Mouse (Mus musculus) embryonic facial prominence, embryonic 15.5 days (tissue): ENCODE measurements around the gene Entpd2. TPM values are rescaled to one million over a fixed set of nuclear protein-coding genes. Genes with fewer than 3 reads are reported as not detected.
A peak's percentile ranks its signal among the peaks of the same experiment; 100 is the strongest.

ENCODE experiments used
- ATAC-seq: fragments of 200-750 bp; cut with Nextera tagmentation; 2 replicates; pipeline ENCODE4 v1.8.0; 2017; ENCODE audit warnings: low read depth, moderate TSS enrichment; ENCODE audit not compliant: insufficient number of reproducible peaks, low FRiP score, low TSS enrichment
- H3K27ac ChIP-seq: fragments of 300-500 bp; sonication (generic); replicated peaks from 2 replicates; pipeline ENCODE4 v1.5.1; 2015; ENCODE audit warnings: mild to moderate bottlenecking, inconsistent platforms
- H3K27me3 ChIP-seq: fragments of 300-500 bp; sonication (generic); 2 replicates; pipeline ENCODE4 v1.6.1; 2015; ENCODE audit warnings: inconsistent platforms
- H3K36me3 ChIP-seq: fragments of 300-500 bp; sonication (generic); 2 replicates; pipeline ENCODE4 v1.6.1; 2015; ENCODE audit warnings: mild to moderate bottlenecking, inconsistent platforms
- H3K4me1 ChIP-seq: fragments of 300-500 bp; sonication (generic); 2 replicates; pipeline ENCODE4 v1.6.1; 2015; ENCODE audit warnings: inconsistent platforms
- H3K4me2 ChIP-seq: fragments of 300-500 bp; sonication (generic); replicated peaks from 2 replicates; pipeline ENCODE4 v1.6.1; 2015; ENCODE audit warnings: mild to moderate bottlenecking, inconsistent platforms
- H3K4me3 ChIP-seq: fragments of 300-500 bp; sonication (generic); replicated peaks from 2 replicates; pipeline ENCODE4 v1.5.1; 2015; ENCODE audit warnings: mild to moderate bottlenecking, inconsistent platforms
- H3K9ac ChIP-seq: fragments of 300-500 bp; sonication (generic); 2 replicates; pipeline ENCODE4 v1.6.1; 2015; ENCODE audit warnings: inconsistent platforms
- H3K9me3 ChIP-seq: fragments of 300-500 bp; sonication (generic); replicated peaks from 2 replicates; pipeline ENCODE4 v1.6.1; 2016; ENCODE audit warnings: inconsistent platforms
- WGBS: fragments of 180-500 bp; shearing (Covaris S2); methylation state at CpG from one replicate; pipeline ENCODE4 v1.1.7; 2015; 5-methylcytosine and 5-hydroxymethylcytosine counted together
- polyA plus RNA-seq: library from polyadenylated mRNA; unstranded; fragments of >200 nt; fragmentation: Nextera tagmentation; extraction: Ambion mirVana; gene quantifications from 2 replicates; pipeline ENCODE4 v1.2.1, GENCODE M21; 2015

The Entpd2 gene
- polyA plus RNA-seq, 1 experiment from 2014 or later = 7.4 TPM

GRCm38 (mm10) chr2:25364761-25365090, 30.9 kb upstream of the Entpd2 start:
- Histone ChIP-seq H3K9me3 (no peaks in the 10 kb centered on the region), H3K4me1 (peaks cover 18% of the 10 kb centered on the region; the same call in 1 of the 2 replicates), H3K27me3 (peaks cover 10% of the 10 kb centered on the region), H3K27ac (no peak overlapping the region), H3K4me3 (peak overlapping the region; percentile 69), H3K4me2 (peak overlapping the region; percentile 98), H3K9ac (peak overlapping the region; percentile 70; the same call in 1 of the 2 replicates), H3K36me3 (no peaks in the 10 kb centered on the region; the same call in 1 of the 2 replicates)
- 28% methylated on average over 9 of the region's 9 CpGs for WGBS
- ATAC-seq = no peak

DNA sequence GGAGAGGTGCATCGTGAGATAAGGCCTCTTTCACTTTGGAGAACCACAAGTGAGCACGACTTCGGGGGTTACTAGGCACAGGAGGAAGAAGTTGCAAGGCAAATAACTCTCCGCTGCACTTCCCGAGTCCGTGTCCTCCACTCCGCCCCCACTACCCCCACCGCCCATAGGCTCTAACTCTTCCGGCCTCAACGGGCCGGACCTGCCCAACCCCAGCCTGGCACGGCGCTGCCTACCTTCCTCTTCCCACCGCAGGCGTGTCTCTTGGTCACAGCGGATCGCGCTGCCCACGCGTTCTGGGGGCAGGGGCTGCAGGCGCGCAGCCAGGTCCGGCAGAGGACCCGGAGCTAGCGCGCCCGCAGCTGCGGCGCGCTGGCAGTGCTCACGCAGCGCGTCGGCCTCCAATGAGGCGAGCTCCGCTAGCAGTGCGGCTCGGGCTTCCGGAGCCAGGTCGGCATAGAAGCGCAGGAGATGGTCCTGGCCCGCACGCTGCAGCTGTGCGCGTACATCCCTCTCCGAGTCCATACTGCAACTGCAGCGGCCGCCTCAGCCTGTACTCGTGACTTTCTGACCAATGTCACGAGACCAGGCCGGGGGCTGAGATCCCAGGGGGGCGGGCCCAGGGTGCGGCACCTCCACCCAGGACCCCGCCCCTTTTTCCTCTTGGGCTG, 30.4 kb upstream of the Entpd2 start, which contains the start of gene Uap1l1:
TSS of gene Uap1l1 (minus strand) at position 592 of the 671 bp plus-strand sequence.
- ATAC-seq = peak; percentile 84
- no peak within 1 kb of the TSS; the same call in 1 of the 2 replicates for H3K27ac ChIP-seq

DNA sequence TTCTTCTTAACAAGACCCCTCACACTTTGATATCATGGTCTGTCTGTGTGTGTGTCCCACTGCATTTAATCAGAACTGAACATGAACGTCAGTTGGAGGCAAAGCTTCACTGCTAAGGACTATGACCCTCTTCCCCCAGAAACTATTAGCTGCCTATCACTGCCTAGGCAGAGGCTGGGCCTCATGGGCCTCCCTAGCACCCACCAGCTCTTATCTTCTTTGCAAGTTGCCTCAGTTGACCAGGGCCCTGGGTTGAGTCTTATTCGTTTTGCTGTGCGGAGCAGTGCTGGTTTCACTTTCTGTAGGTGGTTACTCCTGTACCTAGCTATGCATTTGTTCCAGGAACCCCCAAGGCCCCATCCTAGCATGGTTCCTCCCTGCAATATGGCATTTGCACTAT, 25.7 kb upstream of the Entpd2 start:
- H3K36me3 ChIP-seq = peaks cover under 1% of the 10 kb centered on the region; the same call in 1 of the 2 replicates
- H3K4me1 ChIP-seq = peaks cover 38% of the 10 kb centered on the region
- no peak for ATAC-seq
- no peak overlapping the region for H3K4me3 ChIP-seq
- H3K9me3 ChIP-seq = no peaks in the 10 kb centered on the region
- H3K27me3 ChIP-seq = no peaks in the 10 kb centered on the region
- no peak overlapping the region for H3K9ac ChIP-seq
- 89% methylated on average over 3 of the region's 3 CpGs for WGBS
- no peak overlapping the region for H3K27ac ChIP-seq
- H3K4me2 ChIP-seq = no peak overlapping the region

More for the DNA sequence above, 30.4 kb upstream of the Entpd2 start, which contains the start of gene Uap1l1:
- Histone ChIP-seq H3K4me1 (peaks cover 18% of the 10 kb centered on the region; the same call in 1 of the 2 replicates), H3K9me3 (no peaks in the 10 kb centered on the region), H3K4me2 (peak within 1 kb of the TSS; percentile 98), H3K4me3 (peak within 1 kb of the TSS; percentile 69), H3K27me3 (peaks cover 10% of the 10 kb centered on the region), H3K9ac (peak within 1 kb of the TSS; percentile 70), H3K36me3 (no peaks in the 10 kb centered on the region; the same call in 1 of the 2 replicates)
- under 1% methylated on average over 54 of the region's 54 CpGs for WGBS

GRCm38 (mm10) chr2:25371764-25372643, 23.7 kb upstream of the Entpd2 start, which contains the start of gene Sapcd2:
TSS of gene Sapcd2 (plus strand) at chr2:25372321.
- peaks cover 31% of the 10 kb centered on the region for H3K4me1 ChIP-seq
- H3K4me2 ChIP-seq = peak within 1 kb of the TSS; percentile 99
- peak; percentile 90 for ATAC-seq
- H3K36me3 ChIP-seq = peaks cover 16% of the 10 kb centered on the region
- H3K27ac ChIP-seq = peak within 1 kb of the TSS; percentile 85
- under 1% methylated on average over 65 of the region's 65 CpGs for WGBS
- peak within 1 kb of the TSS; percentile 71 for H3K4me3 ChIP-seq
- no peaks in the 10 kb centered on the region for H3K9me3 ChIP-seq
- H3K9ac ChIP-seq = peak within 1 kb of the TSS; percentile 55
- no peaks in the 10 kb centered on the region for H3K27me3 ChIP-seq

- peak overlapping the region; percentile 55 for H3K9ac ChIP-seq
- peaks cover 16% of the 10 kb centered on the region for H3K36me3 ChIP-seq
- peak overlapping the region; percentile 99 for H3K4me2 ChIP-seq
- no peak overlapping the region for H3K27ac ChIP-seq
- no peaks in the 10 kb centered on the region for H3K27me3 ChIP-seq
- no peaks in the 10 kb centered on the region for H3K9me3 ChIP-seq
- peaks cover 31% of the 10 kb centered on the region for H3K4me1 ChIP-seq
- peak overlapping the region; percentile 71 for H3K4me3 ChIP-seq
- WGBS = 1% methylated on average over 42 of the region's 42 CpGs
- no peak for ATAC-seq
Measured at GRCm38 (mm10) chr2:25372644-25373391, 22.9 kb upstream of the Entpd2 start.

DNA sequence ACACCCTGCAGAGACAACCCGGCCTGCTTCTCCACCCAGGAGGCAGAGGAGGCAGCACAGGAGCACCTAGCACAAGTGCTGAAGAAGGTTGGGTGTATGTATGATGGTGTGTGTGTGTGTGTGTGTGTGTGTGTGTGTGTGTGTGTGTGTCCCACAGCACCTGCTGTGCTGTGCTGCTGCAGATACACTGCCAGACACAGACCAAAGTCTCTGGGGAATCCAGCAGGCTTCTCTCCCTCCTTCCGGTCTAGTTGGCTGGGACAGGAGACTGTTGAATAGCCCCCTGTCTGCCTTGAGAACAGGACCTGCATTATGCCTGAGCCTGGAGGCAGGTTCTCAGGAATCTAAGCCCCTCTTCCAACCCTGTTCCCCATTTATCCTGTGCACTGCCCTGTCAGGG, 22.2 kb upstream of the Entpd2 start:
- H3K4me1 ChIP-seq = peaks cover 31% of the 10 kb centered on the region
- WGBS = 20% methylated on average over 2 of the region's 2 CpGs
- peaks cover 16% of the 10 kb centered on the region for H3K36me3 ChIP-seq
- H3K27ac ChIP-seq = no peak overlapping the region
- peak overlapping the region; percentile 99 for H3K4me2 ChIP-seq
- no peaks in the 10 kb centered on the region for H3K27me3 ChIP-seq
- H3K9me3 ChIP-seq = no peaks in the 10 kb centered on the region
- peak overlapping the region; percentile 71 for H3K4me3 ChIP-seq
- H3K9ac ChIP-seq = no peak overlapping the region
- no peak for ATAC-seq

DNA sequence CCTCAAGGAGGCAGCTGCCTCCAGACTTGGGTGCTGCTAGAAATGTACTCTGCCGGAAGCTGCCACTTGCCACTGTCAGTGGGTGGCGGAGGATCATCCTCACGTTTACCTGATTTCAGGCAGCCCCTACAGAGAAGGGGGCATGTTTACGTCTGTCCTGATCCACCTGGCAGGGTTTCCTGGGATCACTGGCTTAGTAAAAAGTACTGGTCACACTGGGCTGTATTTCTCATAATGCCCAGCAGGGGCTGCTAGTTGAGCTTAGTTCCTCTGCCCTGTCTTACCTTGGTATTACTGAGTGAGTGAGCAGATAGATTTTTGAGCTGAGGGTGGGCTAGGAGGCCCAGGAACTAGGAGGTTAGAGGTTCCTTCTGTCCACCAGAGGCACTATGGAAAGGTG, 19.1 kb upstream of the Entpd2 start:
- Histone ChIP-seq H3K9me3 (no peaks in the 10 kb centered on the region), H3K36me3 (peaks cover 16% of the 10 kb centered on the region), H3K27ac (no peak overlapping the region), H3K4me1 (peaks cover 26% of the 10 kb centered on the region), H3K4me2 (no peak overlapping the region), H3K4me3 (no peak overlapping the region), H3K27me3 (no peaks in the 10 kb centered on the region), H3K9ac (no peak overlapping the region)
- WGBS = 61% methylated on average over 4 of the region's 4 CpGs
- no peak for ATAC-seq

- 77% methylated on average over 5 of the region's 5 CpGs for WGBS
Measured at GRCm38 (mm10) chr2:25384492-25384891, 11.2 kb upstream of the Entpd2 start.

DNA sequence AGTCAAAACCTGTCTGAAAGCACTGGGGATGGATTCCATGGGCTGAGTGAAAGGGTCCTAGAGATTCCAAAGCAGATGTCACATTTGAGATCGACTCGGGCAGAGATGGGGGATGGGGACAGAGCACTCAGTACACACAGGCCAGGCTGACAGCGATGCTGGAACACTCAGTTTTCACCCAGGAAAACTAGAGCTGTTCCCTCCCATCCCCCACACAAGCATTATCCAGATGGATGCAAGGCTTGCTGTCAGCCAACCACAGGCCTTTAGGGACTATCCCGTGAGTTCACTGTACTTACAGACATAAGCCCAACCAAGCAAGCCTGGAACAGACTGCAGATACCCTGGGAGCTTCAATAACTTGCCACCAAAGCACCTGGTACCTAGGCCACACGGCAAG, 4.4 kb upstream of the Entpd2 start:
- 45% methylated on average over 5 of the region's 5 CpGs for WGBS
- no peak overlapping the region for H3K4me3 ChIP-seq
- H3K9me3 ChIP-seq = no peaks in the 10 kb centered on the region
- no peak for ATAC-seq
- peaks cover 19% of the 10 kb centered on the region for H3K4me1 ChIP-seq
- no peaks in the 10 kb centered on the region for H3K36me3 ChIP-seq
- H3K27me3 ChIP-seq = peaks cover 19% of the 10 kb centered on the region
- no peak overlapping the region for H3K27ac ChIP-seq
- no peak overlapping the region for H3K9ac ChIP-seq
- H3K4me2 ChIP-seq = no peak overlapping the region

More at GRCm38 (mm10) chr2:25384492-25384891, 11.2 kb upstream of the Entpd2 start:
- H3K4me2 ChIP-seq = no peak overlapping the region
- ATAC-seq = no peak
- no peaks in the 10 kb centered on the region for H3K36me3 ChIP-seq
- H3K9ac ChIP-seq = no peak overlapping the region
- no peak overlapping the region for H3K27ac ChIP-seq
- H3K27me3 ChIP-seq = no peaks in the 10 kb centered on the region
- no peak overlapping the region for H3K4me3 ChIP-seq
- H3K9me3 ChIP-seq = no peaks in the 10 kb centered on the region
- no peaks in the 10 kb centered on the region for H3K4me1 ChIP-seq

DNA sequence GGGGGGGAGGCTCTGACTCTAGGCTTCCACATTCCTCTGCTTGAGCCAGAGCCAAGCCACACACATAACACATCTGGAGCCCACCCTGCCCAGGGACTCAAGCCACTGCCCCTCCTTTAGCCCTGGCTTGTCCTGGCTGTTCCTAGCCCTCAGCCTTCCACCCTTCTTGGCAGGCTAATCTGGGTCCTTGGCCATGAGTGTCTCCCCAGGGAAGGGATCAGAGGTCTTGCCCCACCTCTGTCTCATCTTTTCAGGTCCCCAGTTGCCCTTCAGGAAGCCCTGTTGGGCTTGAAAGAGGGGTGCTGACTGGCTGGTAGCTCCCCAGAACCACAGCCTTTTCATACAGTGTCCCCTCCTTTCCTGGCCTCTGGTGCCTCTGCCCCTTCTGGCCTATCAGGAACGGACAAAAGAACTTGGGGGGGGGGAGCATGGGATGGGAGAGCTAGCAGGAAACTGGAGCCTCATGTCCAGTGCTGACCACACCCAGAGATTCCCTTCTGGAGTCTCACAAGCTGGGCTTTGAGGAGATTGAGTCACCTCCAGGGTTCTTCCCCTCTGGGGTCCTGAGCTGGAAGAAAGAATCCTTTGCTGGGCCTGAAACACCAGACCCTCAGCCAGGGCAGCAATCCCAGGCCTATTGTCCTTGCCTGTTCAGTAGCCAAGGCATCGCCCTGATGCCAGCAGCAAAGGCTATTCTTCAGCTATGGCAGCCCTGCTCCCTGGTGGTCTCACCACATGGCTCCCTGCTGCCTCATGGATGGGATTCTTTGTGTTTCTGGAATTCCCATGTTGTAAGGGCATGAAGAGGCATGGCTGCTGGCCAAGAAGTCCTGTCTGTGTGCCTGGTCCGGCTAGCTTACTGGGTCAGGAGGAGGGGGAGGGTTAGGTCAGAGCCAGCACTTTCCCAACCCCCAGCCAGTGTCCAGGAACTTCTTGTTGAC, 1.1 kb upstream of the Entpd2 start:
- ATAC-seq = no peak
- Histone ChIP-seq H3K4me3 (no peak overlapping the region), H3K36me3 (no peaks in the 10 kb centered on the region), H3K27ac (no peak overlapping the region), H3K9ac (no peak overlapping the region), H3K4me1 (peaks cover 21% of the 10 kb centered on the region), H3K9me3 (no peaks in the 10 kb centered on the region), H3K4me2 (no peak overlapping the region), H3K27me3 (peaks cover 52% of the 10 kb centered on the region)
- WGBS = 40% methylated on average over 3 of the region's 3 CpGs
